Mouse (Mus musculus) cerebellum, adult 11 months (tissue): Measurements from ENCODE around the gene Gm20843.
"Not testable (repeated sequence)": the region's sequence is repeated elsewhere in the genome, so short reads cannot be mapped to it uniquely, and the experiment has no call there.

Source experiments
- DNase-seq: peaks from one replicate; pipeline ENCODE4 v3.0.0; 2022

Gene Gm20843

DNA sequence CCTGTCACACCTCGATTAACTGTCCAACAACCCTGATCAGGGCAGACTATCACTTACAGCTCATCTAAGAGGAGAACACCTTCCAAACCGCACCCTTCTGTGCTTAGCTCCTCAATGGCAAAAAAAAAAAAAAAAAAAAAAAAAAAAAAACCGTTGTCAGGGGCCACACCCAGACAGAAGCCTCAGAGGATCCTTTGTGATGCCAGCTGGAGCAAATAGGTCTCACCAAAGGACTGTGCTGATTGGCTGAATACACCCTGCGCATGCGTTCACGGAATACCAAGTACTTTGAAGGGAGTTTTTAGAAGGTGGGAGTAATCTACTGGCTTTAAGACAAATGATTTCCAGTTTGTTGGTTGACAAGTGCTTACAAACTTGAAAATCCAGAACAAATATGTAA lies at the start of gene Gm20843:
Gene Gm20843, minus strand, starts transcription at position 101 of the 400 bp plus-strand sequence.
- DNase-seq, result not testable (repeated sequence)
